Mouse (Mus musculus) lung, postnatal 4 days (tissue): ENCODE measurements at regions not wholly inside any gene's neighbourhood (a gene's known extent, or its start where the extent isn't known, plus 50 kb on each side); places are given as distances from the start of the nearest gene placed in this dataset.

ENCODE experiments used
- DNase-seq, 2 experiments: peaks; one replicate each; pipeline ENCODE4 v3.0.0; 2021

GRCm38 (mm10) chrX:150903576-150904224, 89.6 kb upstream of the Maged2 start:
- no peak for DNase-seq

GRCm38 (mm10) chrX:150902862-150903261, 88.7 kb upstream of the Maged2 start:
- DNase-seq = peak; percentile 7 to 64
